Mouse (Mus musculus) fibroblast of lung, adult 2 months (primary cell): ENCODE measurements at regions not wholly inside any gene's neighbourhood (a gene's known extent, or its start where the extent isn't known, plus 50 kb on each side); places are given as distances from the start of the nearest gene placed in this dataset.
A peak's percentile ranks its signal among the peaks of the same experiment; 100 is the strongest.

Experiments
- DNase-seq: peaks from one replicate; pipeline ENCODE4 v3.0.0-alpha.2; 2011; ENCODE audit warnings: low read depth

DNA sequence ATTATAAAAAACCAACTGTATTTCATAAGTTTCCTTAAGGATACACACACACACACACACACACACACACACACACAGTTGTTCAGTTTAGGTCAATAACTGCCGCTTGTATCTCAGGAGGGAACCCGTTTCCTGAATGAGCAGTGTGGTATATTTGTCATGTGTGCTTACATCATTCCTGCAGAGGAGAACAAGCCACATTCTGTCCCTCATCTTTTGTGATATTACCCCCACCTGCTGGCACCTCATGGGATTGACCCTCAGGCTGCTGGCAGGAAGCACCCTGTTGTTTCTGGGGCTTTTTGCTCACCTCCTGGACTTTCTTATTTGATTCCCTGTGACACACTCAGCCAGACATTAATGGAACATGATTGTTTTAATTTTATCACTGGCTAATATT is 66.4 kb upstream of the Htr1a start:
- peak; percentile 18 for DNase-seq

DNA sequence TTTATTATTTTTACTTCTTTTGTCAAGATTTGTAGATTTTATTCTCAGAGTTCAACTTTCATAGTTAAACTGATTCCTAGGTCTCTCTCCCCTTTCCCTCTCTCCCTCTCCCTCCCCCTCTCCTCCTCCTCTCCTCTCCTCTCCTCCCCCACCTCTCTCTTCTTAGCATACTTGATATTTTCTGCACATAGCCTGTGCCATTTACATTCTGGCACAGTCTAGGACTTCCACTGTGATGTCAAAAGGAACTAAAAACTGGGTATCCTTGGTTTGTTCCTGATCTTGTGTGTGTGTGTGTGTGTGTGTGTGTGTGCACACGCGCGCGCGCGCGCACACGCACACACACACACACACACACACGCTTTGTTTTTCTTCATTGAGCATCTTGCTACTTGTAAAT is 64.9 kb upstream of the Htr1a start:
- DNase-seq: no peak

GRCm38 (mm10) chr13:105387016-105387772 is 56.2 kb upstream of the Htr1a start:
- no peak for DNase-seq
